Mouse (Mus musculus): ENCODE data around the gene Abcc4.

DNA sequence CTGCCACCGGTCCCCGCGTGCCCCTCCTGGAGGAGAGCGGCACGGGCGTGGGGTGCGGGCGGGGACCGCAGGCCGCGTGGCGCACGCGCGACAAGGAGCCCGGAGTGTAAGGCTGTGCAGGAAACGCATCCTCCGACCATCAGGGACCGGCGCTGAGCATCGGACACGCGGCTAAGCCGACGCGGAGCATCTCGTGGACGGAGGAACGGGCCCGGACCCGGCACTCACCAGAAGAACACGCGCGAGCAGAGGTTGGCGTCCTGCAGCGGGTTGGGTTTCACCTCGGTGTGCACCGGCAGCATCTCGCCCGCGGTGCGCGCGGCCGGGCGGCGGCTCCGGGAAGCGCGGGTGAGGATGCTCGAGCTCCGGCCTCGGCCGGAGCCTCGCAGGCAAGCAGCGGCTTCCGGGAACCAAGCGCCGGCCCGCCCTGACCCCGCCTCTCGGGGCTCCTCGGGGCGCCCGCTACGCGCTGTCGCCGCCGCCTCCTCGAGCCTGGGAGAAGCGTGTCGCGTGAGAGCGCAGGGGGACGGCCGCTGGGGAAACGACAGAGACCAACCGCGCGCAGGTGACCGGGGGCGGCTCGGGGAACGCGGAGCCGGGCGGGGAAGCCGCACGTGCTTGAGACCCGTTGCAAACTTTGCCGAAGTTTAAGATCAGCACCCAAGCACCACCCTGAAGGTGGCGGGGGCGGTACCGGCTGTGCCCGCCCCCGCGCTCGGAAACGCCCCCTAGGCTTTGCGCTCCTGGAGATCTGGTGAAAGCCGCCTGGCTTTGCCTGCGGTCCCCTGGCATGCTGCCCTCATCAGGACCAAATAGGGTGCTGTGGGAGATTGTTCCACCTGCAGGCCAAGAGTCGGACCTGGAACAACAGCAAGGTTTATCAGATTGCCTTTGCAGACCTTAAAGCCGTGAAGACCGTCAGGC lies at the start of gene Abcc4:
- TF ChIP-seq POLR2A (IDR thresholded peaks at IDR 0.05; ENCODE audit: control insufficient read depth, low read depth, low read length): no peak
- TF ChIP-seq CTCF (IDR thresholded peaks at IDR 0.05; ENCODE audit: control insufficient read depth, insufficient read depth, insufficient replicate concordance, low read depth, low read length): no peak

All from testis, adult 2 months (tissue).